Mouse (Mus musculus) CH12.LX (cell line): ENCODE measurements at regions not wholly inside any gene's neighbourhood (a gene's known extent, or its start where the extent isn't known, plus 50 kb on each side); places are given as distances from the start of the nearest gene placed in this dataset.

Source experiments
- CHD1 ChIP-seq: IDR thresholded peaks from 2 replicates; pipeline ENCODE4 v1.6.1; 2012; ENCODE audit warnings: low read depth, low read length, improper control_type of control experiment, inconsistent platforms
- CTCF ChIP-seq, 2 experiments: IDR thresholded peaks in 1 of 2; conservative IDR thresholded peaks in 1 of 2; 2 replicates each; pipeline ENCODE4 v1.5.1; 2011 to 2012; ENCODE audit warnings: low read depth in 2 of 2, low read length in 2 of 2, improper control_type of control experiment in 1 of 2, inconsistent platforms in 1 of 2, mild to moderate bottlenecking in 1 of 2, moderate library complexity in 1 of 2
- E2F4 ChIP-seq: IDR thresholded peaks from 2 replicates; pipeline ENCODE4 v1.6.1; 2011; ENCODE audit warnings: low read depth, low read length, improper control_type of control experiment; ENCODE audit not compliant: insufficient replicate concordance
- MXI1 ChIP-seq: IDR thresholded peaks from 2 replicates; pipeline ENCODE4 v1.6.1; 2011; ENCODE audit warnings: mild to moderate bottlenecking, low read depth, low read length, improper control_type of control experiment
- NELFE ChIP-seq: IDR thresholded peaks from 2 replicates; pipeline ENCODE4 v1.6.1; 2011; ENCODE audit warnings: low read depth, low read length, improper control_type of control experiment
- RCOR1 ChIP-seq: conservative IDR thresholded peaks from 2 replicates; pipeline ENCODE4 v1.6.1; 2012; ENCODE audit warnings: low read depth, mild to moderate bottlenecking, inconsistent platforms, low read length, improper control_type of control experiment
- SIN3A ChIP-seq: IDR thresholded peaks from 2 replicates; pipeline ENCODE4 v1.6.1; 2012; ENCODE audit warnings: low read length, improper control_type of control experiment, inconsistent platforms
- ZKSCAN1 ChIP-seq: IDR thresholded peaks from 2 replicates; pipeline ENCODE4 v1.6.1; 2012; ENCODE audit warnings: low read depth, inconsistent platforms, low read length, improper control_type of control experiment, borderline replicate concordance
- ZMIZ1 ChIP-seq: IDR thresholded peaks from 2 replicates; pipeline ENCODE4 v1.6.1; 2012; ENCODE audit warnings: low read depth, mild to moderate bottlenecking, inconsistent platforms, low read length, improper control_type of control experiment

GRCm38 (mm10) chr16:93498800-93499199, 105.1 kb downstream of the Setd4 start:
- TF ChIP-seq CTCF (conservative IDR thresholded peaks at IDR 0.05 in 1 of 2, IDR thresholded peaks at IDR 0.05 in 1 of 2; ENCODE audit: low read depth in 2 of 2, low read length in 2 of 2) (no peak), RCOR1 (no peak), CHD1 (no peak), ZKSCAN1 (no peak), MXI1 (no peak), E2F4 (no peak), SIN3A (no peak), ZMIZ1 (no peak), NELFE (no peak)
